Mouse (Mus musculus) heart, embryonic 14.5 days (tissue): ENCODE data around the gene Fbxo21. TPM values are rescaled to one million over a fixed set of nuclear protein-coding genes. Genes with fewer than 3 reads are reported as not detected.

ENCODE experiments used
- ATAC-seq: fragments of 200-750 bp; cut with Nextera tagmentation; 2 replicates; pipeline ENCODE4 v1.8.0; 2017; ENCODE audit warnings: low read depth, moderate TSS enrichment; ENCODE audit not compliant: insufficient number of reproducible peaks, insufficient read depth, low FRiP score
- H3K27ac ChIP-seq, 2 experiments: fragments of 200-500 bp in 1 of 2; fragments of 300-500 bp in 1 of 2; sonication (generic) in 1 of 2; replicated peaks in 1 of 2; 2 replicates each; pipeline ENCODE4 v1.5.1; 2012 to 2014; ENCODE audit warnings: low read depth in 2 of 2, low read length in 2 of 2, control low read depth in 1 of 2, mild to moderate bottlenecking in 1 of 2, mixed read lengths in 1 of 2; ENCODE audit not compliant: control insufficient read depth in 1 of 2, insufficient read depth in 1 of 2
- H3K27me3 ChIP-seq: fragments of 300-500 bp; sonication (generic); 2 replicates; pipeline ENCODE4 v1.6.1; 2014; ENCODE audit warnings: mild to moderate bottlenecking, low read length, control low read depth; ENCODE audit not compliant: control insufficient read depth, insufficient read depth
- H3K36me3 ChIP-seq: fragments of 300-500 bp; sonication (generic); 2 replicates; pipeline ENCODE4 v1.6.1; 2014; ENCODE audit warnings: mild to moderate bottlenecking, control low read depth, low read length, mixed read lengths; ENCODE audit not compliant: control insufficient read depth, insufficient read depth
- H3K4me1 ChIP-seq, 2 experiments: fragments of 200-500 bp in 1 of 2; fragments of 300-500 bp in 1 of 2; sonication (generic) in 1 of 2; 2 replicates each; pipeline ENCODE4 v1.6.1; 2012 to 2014; ENCODE audit warnings: low read length in 2 of 2, control low read depth in 1 of 2, mixed read lengths in 1 of 2; ENCODE audit not compliant: control insufficient read depth in 2 of 2, insufficient read depth in 2 of 2
- H3K4me2 ChIP-seq: fragments of 300-500 bp; sonication (generic); 2 replicates; pipeline ENCODE4 v1.6.1; 2014; ENCODE audit warnings: mild to moderate bottlenecking, low read length
- H3K4me3 ChIP-seq, 2 experiments: fragments of 200-500 bp in 1 of 2; fragments of 300-500 bp in 1 of 2; sonication (generic) in 1 of 2; 2 replicates each; pipeline ENCODE4 v1.5.1; 2012 to 2014; ENCODE audit warnings: low read length in 2 of 2, mild to moderate bottlenecking in 2 of 2, control low read depth in 1 of 2, low read depth in 1 of 2, moderate library complexity in 1 of 2; ENCODE audit not compliant: control insufficient read depth in 1 of 2, insufficient read depth in 1 of 2
- H3K9ac ChIP-seq: fragments of 300-500 bp; sonication (generic); 2 replicates; pipeline ENCODE4 v1.6.1; 2014; ENCODE audit warnings: mild to moderate bottlenecking, low read length
- H3K9me3 ChIP-seq: fragments of 300-500 bp; sonication (generic); 2 replicates; pipeline ENCODE4 v1.6.1; 2016; ENCODE audit warnings: low read length, control low read depth; ENCODE audit not compliant: control insufficient read depth
- WGBS: fragments of 180-500 bp; shearing (Covaris S2); extraction: QIAGEN DNeasy Blood & Tissue Kit; methylation state at CpG from one replicate; pipeline ENCODE4 v1.1.7; 2014; 5-methylcytosine and 5-hydroxymethylcytosine counted together
- polyA plus RNA-seq: library from polyadenylated mRNA; unstranded; fragments of >200 nt; fragmentation: Nextera tagmentation; extraction: Ambion mirVana; gene quantifications from 2 replicates; pipeline ENCODE4 v1.2.1, GENCODE M21; 2014

The Fbxo21 gene
- polyA plus RNA-seq, 1 experiment from 2014 or later, result 53.8 TPM

DNA sequence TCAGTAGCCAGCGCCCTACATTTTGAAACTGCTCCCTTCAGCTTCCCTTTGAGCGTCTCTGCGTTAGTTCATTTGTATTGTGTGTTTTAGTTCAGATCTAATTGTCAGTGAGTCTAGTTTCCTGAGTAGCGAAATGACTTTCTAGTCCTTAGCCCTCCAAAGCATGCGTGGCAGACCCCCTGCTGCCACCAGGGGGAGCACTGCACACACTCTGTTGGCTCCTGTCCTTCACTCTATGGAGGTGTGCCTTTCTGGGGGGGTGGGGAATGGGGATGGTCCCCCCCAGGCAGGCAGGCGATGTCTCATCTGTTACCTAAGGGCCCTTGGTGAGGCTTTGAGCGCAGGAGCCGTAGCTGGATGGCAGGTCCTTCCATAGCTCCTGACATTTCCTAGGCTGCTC is 28.1 kb downstream of the Fbxo21 start:
- H3K27me3 ChIP-seq, result no peaks in the 10 kb centered on the region
- H3K4me2 ChIP-seq, result no peak overlapping the region
- no peak overlapping the region for H3K9ac ChIP-seq
- no peaks in the 10 kb centered on the region for H3K4me1 ChIP-seq
- peaks cover 96% of the 10 kb centered on the region for H3K36me3 ChIP-seq
- no peak overlapping the region for H3K27ac ChIP-seq
- H3K4me3 ChIP-seq, result no peak overlapping the region
- ATAC-seq, result no peak
- 73% methylated on average over 8 of the region's 8 CpGs for WGBS
- no peaks in the 10 kb centered on the region for H3K9me3 ChIP-seq

DNA sequence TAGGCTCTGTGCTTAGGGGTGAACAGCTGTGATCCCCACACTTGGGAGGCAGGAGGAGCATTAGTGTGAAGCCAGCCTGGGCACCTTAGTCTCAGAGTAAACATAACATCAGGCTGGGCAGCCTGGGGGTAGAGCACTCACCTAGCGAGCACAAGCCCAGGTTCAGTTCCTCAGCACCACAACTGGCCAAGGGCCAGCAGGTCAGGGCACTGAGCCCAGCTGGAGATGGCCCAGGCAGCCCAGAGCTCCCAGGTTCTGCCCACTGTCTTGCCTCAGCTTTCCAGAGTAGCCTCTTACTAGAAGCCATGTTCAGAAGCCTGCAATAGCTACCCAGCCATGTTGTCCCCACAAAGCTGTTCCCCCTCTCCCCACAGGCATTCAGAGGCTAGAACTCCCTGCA is 29.2 kb downstream of the Fbxo21 start:
- Histone ChIP-seq H3K4me1 (no peaks in the 10 kb centered on the region), H3K36me3 (peaks cover 94% of the 10 kb centered on the region), H3K9ac (no peak overlapping the region), H3K9me3 (no peaks in the 10 kb centered on the region), H3K27ac (no peak overlapping the region), H3K4me2 (no peak overlapping the region), H3K27me3 (no peaks in the 10 kb centered on the region), H3K4me3 (no peak overlapping the region)
- 92% methylated on average over 1 of the region's 1 CpGs for WGBS
- ATAC-seq, result no peak

DNA sequence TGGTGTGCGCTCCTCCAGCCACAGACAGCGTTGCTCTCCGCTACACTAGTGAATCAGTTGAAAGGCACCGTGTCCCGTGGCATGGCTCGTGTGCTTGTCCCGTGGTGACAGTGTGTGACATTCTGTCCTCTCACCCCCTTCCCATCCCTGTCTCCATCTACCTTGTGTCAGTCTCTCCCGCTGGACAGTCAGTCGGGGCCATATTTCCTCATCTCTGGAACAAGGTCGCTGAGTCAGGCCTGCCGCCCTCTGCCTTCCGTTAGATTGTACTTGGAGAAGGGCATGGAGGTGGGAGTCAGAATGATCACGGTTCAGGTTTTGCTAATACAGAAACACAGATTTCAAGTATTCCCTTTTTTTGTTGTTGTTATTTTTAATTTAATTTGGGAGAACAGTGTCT is 31.8 kb downstream of the Fbxo21 start:
- no peak overlapping the region for H3K27ac ChIP-seq
- H3K9me3 ChIP-seq, result no peaks in the 10 kb centered on the region
- no peak overlapping the region for H3K4me3 ChIP-seq
- no peaks in the 10 kb centered on the region for H3K27me3 ChIP-seq
- H3K36me3 ChIP-seq, result peaks cover 71% of the 10 kb centered on the region
- no peak overlapping the region for H3K4me2 ChIP-seq
- H3K4me1 ChIP-seq, result 0 out of 4 replicates have a peak, but pooled peaks cover 0 to 4% of the 10 kb centered on the region in 2 experiments
- 88% methylated on average over 13 of the region's 13 CpGs for WGBS
- ATAC-seq, result no peak
- no peak overlapping the region for H3K9ac ChIP-seq

DNA sequence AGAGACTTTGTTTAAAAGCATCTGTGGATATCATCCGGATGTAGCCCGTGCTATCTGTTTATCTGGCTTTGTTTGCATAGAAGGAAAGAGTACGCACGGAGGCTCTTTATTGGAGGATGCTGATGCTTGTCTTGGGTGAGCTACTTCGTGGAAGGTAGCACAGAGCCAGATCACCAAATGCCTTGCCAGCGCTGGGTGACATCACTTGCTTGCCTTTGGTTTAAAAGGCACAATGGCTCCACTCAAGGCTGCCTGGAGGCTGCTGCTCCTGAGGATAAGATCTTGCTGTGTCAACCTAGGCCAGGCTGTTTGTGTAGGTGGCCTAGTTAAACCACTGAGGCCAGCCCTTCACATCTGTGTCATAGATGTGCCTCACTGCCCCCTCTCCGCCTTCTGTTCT is 34.3 kb downstream of the Fbxo21 start:
- Histone ChIP-seq H3K27me3 (no peaks in the 10 kb centered on the region), H3K9ac (no peak overlapping the region), H3K36me3 (peaks cover 48% of the 10 kb centered on the region), H3K27ac (no peak overlapping the region), H3K4me3 (no peak overlapping the region), H3K9me3 (no peaks in the 10 kb centered on the region), H3K4me2 (no peak overlapping the region), H3K4me1 (peaks cover 4 to 8% of the 10 kb centered on the region in 2 experiments; a peak in 2 of 4 replicates)
- ATAC-seq, result no peak
- WGBS, result 86% methylated on average over 7 of the region's 7 CpGs

- ATAC-seq, result no peak
- H3K9ac ChIP-seq, result no peak overlapping the region
- H3K27ac ChIP-seq, result no peak overlapping the region
- no peak overlapping the region for H3K4me3 ChIP-seq
- peaks cover 39% of the 10 kb centered on the region for H3K36me3 ChIP-seq
- WGBS, result 62% methylated on average over 7 of the region's 7 CpGs
- no peaks in the 10 kb centered on the region for H3K9me3 ChIP-seq
- no peak overlapping the region for H3K4me2 ChIP-seq
- H3K27me3 ChIP-seq, result no peaks in the 10 kb centered on the region
- H3K4me1 ChIP-seq, result peaks cover 4 to 8% of the 10 kb centered on the region in 2 experiments; a peak in 2 of 4 replicates
These were observed 35.3 kb downstream of the Fbxo21 start for GRCm38 (mm10) chr5:118011796-118012195.

DNA sequence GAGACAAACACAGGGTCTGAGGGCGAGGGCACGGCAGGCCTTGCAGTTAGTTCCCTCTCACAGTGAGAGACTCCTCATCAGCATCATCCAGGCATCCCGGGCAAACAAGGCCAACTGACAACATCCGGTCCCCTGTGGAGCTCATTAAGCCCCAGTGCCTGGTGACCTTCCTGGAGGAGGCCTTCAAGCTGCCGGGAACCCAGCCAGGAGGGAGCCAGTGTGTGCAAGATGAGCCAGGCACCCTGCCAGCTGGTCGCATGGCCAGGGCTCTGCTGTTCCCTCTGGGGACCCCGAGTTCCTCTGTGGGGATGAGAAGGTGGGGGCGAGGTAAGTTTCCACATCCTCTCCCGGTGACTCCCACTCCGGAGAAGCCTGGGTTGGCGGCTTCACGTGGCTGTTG is 38.5 kb downstream of the Fbxo21 start:
- Histone ChIP-seq H3K9ac (no peak overlapping the region), H3K27ac (no peak overlapping the region), H3K4me3 (no peak overlapping the region), H3K4me1 (peaks cover 4 to 8% of the 10 kb centered on the region in 2 experiments; a peak in 2 of 4 replicates), H3K9me3 (no peaks in the 10 kb centered on the region), H3K36me3 (peaks cover 10% of the 10 kb centered on the region), H3K4me2 (no peak overlapping the region), H3K27me3 (0 out of 2 replicates have a peak, but pooled peaks cover 8% of the 10 kb centered on the region)
- peak; percentile 8; the same call in 1 of the 2 replicates for ATAC-seq
- WGBS, result 17% methylated on average over 12 of the region's 12 CpGs

DNA sequence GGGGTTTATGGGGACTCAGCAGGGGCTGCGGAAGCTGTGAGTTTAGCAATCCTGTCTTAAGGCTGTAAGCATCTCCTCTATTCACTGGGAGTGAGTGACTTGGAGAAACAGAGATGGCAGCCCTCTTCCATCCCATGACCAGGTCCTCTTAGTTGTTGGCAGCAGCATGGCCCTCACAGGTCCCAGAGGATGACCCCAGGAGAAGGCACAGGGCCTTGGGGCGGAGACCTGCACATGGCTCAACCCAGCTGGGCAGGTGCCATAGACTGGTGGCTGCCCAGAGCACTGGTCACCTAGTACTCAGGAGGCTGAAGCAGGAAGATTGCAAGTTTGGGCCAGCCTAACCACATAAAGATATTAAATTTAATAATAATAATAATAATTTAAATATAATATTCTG is 39.1 kb downstream of the Fbxo21 start:
- no peak overlapping the region for H3K4me2 ChIP-seq
- 0 out of 2 replicates have a peak, but pooled peaks cover 8% of the 10 kb centered on the region for H3K27me3 ChIP-seq
- peaks cover 4 to 8% of the 10 kb centered on the region in 2 experiments; a peak in 2 of 4 replicates for H3K4me1 ChIP-seq
- no peaks in the 10 kb centered on the region for H3K9me3 ChIP-seq
- H3K36me3 ChIP-seq, result peaks cover 4% of the 10 kb centered on the region
- 93% methylated on average over 2 of the region's 2 CpGs for WGBS
- H3K4me3 ChIP-seq, result no peak overlapping the region
- no peak overlapping the region for H3K9ac ChIP-seq
- H3K27ac ChIP-seq, result no peak overlapping the region
- no peak for ATAC-seq

DNA sequence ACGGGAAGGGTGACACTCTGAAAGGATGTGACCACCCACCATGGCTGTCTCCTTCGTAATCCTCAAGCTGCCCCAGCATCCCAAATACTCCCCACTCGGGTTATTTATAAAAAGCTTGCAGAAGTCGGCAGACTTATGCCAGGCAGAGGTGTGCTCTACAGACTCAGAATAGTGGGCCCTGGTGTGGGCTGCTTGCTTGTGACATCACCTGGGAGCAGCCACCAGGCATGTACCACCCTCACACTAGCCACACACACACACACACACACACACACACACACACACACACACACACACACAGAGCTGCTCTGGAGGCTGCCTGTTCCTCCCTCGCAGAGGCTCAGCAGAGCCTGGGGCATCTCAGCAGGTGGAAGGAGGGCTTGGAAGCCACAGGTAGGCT is 41.0 kb downstream of the Fbxo21 start:
- no peak overlapping the region for H3K9ac ChIP-seq
- H3K9me3 ChIP-seq, result no peaks in the 10 kb centered on the region
- no peaks in the 10 kb centered on the region for H3K36me3 ChIP-seq
- 0 out of 2 replicates have a peak, but pooled peaks cover 8% of the 10 kb centered on the region for H3K27me3 ChIP-seq
- no peak overlapping the region for H3K4me3 ChIP-seq
- no peak overlapping the region for H3K27ac ChIP-seq
- peaks cover 4 to 5% of the 10 kb centered on the region in 2 experiments; a peak in 2 of 4 replicates for H3K4me1 ChIP-seq
- H3K4me2 ChIP-seq, result no peak overlapping the region
- 41% methylated on average over 5 of the region's 5 CpGs for WGBS
- ATAC-seq, result no peak
